Comparison of ENCODE assay signal across 12 mouse cellular contexts in the genomic region with DNA sequence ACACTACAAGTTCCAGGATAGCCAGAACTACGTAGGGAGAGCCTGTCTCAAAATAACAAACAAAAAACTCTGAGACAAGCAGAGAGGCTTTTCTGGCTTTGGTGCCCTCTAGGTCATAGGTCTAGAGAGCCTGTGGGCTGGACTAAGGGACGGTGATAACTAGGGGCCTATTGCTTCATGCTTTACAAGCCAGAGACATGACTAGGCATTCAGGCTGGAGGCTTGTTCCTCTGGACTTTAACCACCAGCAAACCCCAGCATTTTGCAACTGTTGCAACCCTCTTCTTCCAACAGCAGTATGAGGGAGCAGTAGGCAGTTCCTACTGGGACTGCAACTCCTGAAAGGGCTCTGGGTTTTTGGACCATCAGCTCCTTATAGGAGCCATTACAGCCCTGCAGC. TPM values are rescaled to one million over a fixed set of nuclear protein-coding genes. Genes with fewer than 3 reads are reported as not detected.
A peak's percentile ranks its signal among the peaks of the same experiment; 100 is the strongest.
DNase-seq lines count a peak whose midpoint lies in the region; ATAC-seq lines count a peak whose summit lies in the region.
"Had no signal": no experiment of that assay in that cellular context is flagged by ENCODE, and none has a peak within 500 bp of the region (broad histone marks: within the 10 kb centered on the region; RNA-seq: fewer than 3 reads in every experiment).

No protein-coding gene starts in this region.

- no peak overlapping the region for H3K9ac ChIP-seq in intestine, embryonic 15.5 days
- no peak overlapping the region for H3K9ac ChIP-seq in liver, embryonic 16.5 days (ENCODE audit: low read depth, low read length)
- no peak overlapping the region for H3K9ac ChIP-seq in neural tube, embryonic 15.5 days (replicated peaks)
- H3K9ac ChIP-seq: hindbrain, embryonic 15.5 days; limb, embryonic 15.5 days; neural tube, embryonic 13.5 days had no signal

- intact Hi-C loops in left cerebral cortex, postnatal 36 days (cut with DNase I) = loop anchor here (5.0 kb wide), 1 partner anchor 107 kb away; a partner anchor contains a TSS

- peak overlapping the region; percentile 66 for H3K27ac ChIP-seq in intestine, embryonic 15.5 days
- peak overlapping the region; percentile 82 for H3K27ac ChIP-seq in liver, embryonic 16.5 days (ENCODE audit: low read length)
- H3K27ac ChIP-seq in neural tube, embryonic 15.5 days (replicated peaks) = no peak overlapping the region
- H3K27ac ChIP-seq: hindbrain, embryonic 15.5 days; limb, embryonic 15.5 days; neural tube, embryonic 13.5 days had no signal

- H3K4me3 ChIP-seq in intestine, embryonic 15.5 days (replicated peaks) = no peak overlapping the region
- H3K4me3 ChIP-seq in liver, embryonic 16.5 days (ENCODE audit: low read depth, low read length) = peak overlapping the region; percentile 12; the same call in 1 of the 2 replicates
- H3K4me3 ChIP-seq in neural tube, embryonic 15.5 days (replicated peaks) = no peak overlapping the region
- H3K4me3 ChIP-seq: hindbrain, embryonic 15.5 days; limb, embryonic 15.5 days; neural tube, embryonic 13.5 days had no signal

- 46% methylated on average over 2 of the region's 2 CpGs for WGBS in intestine, embryonic 15.5 days
- WGBS in liver, embryonic 16.5 days (ENCODE audit: insufficient replicate concordance) = 3% methylated on average over 2 of the region's 2 CpGs
- 56% methylated on average over 2 of the region's 2 CpGs for WGBS in neural tube, embryonic 15.5 days

- no peak overlapping the region for H3K4me2 ChIP-seq in intestine, embryonic 15.5 days (replicated peaks)
- H3K4me2 ChIP-seq in liver, embryonic 16.5 days (ENCODE audit: low read depth, low read length) = peak overlapping the region; percentile 95
- H3K4me2 ChIP-seq in neural tube, embryonic 15.5 days = no peak overlapping the region
- H3K4me2 ChIP-seq: hindbrain, embryonic 15.5 days; limb, embryonic 15.5 days; neural tube, embryonic 13.5 days had no signal

- H3K4me1 ChIP-seq in intestine, embryonic 15.5 days (replicated peaks) = no peaks in the 10 kb centered on the region
- peaks cover 44% of the 10 kb centered on the region for H3K4me1 ChIP-seq in liver, embryonic 16.5 days (ENCODE audit: control insufficient read depth, low read depth, low read length)
- peaks cover 12% of the 10 kb centered on the region; the same call in 1 of the 2 replicates for H3K4me1 ChIP-seq in neural tube, embryonic 15.5 days

- peak; percentile 79 for ATAC-seq in intestine, embryonic 15.5 days
- ATAC-seq in liver, embryonic 16.5 days (ENCODE audit: low read depth) = peak; percentile 82
- ATAC-seq in neural tube, embryonic 15.5 days (ENCODE audit: low FRiP score) = no peak

- peak; percentile 38 for DNase-seq in testis, postnatal 14 days (ENCODE audit: low spot score)
- DNase-seq in testis, postnatal 10 days (ENCODE audit: low spot score) = no peak
- no peak for DNase-seq in embryo, embryonic 9.5 days (ENCODE audit: extremely low spot score)
- DNase-seq in left cerebral cortex, postnatal 36 days (ENCODE audit: low spot score in 2 of 2) = no peak
- DNase-seq: cerebellum, postnatal 25 days; thymus, adult 2 months had no signal

- no peaks in the 10 kb centered on the region for H3K9me3 ChIP-seq in intestine, embryonic 15.5 days
- no peaks in the 10 kb centered on the region for H3K9me3 ChIP-seq in liver, embryonic 16.5 days (replicated peaks; ENCODE audit: control insufficient read depth, low read length)
- H3K9me3 ChIP-seq in neural tube, embryonic 15.5 days (replicated peaks) = no peaks in the 10 kb centered on the region
- H3K9me3 ChIP-seq: hindbrain, embryonic 15.5 days; limb, embryonic 15.5 days; neural tube, embryonic 13.5 days had no signal

- no peaks in the 10 kb centered on the region for H3K36me3 ChIP-seq in intestine, embryonic 15.5 days
- H3K36me3 ChIP-seq in liver, embryonic 16.5 days (ENCODE audit: control insufficient read depth, insufficient read depth) = no peaks in the 10 kb centered on the region
- H3K36me3 ChIP-seq in neural tube, embryonic 15.5 days = no peaks in the 10 kb centered on the region
- H3K36me3 ChIP-seq: hindbrain, embryonic 15.5 days; limb, embryonic 15.5 days; neural tube, embryonic 13.5 days had no signal

- H3K27me3 ChIP-seq in intestine, embryonic 15.5 days (replicated peaks) = no peaks in the 10 kb centered on the region
- no peaks in the 10 kb centered on the region for H3K27me3 ChIP-seq in liver, embryonic 16.5 days (ENCODE audit: control insufficient read depth, insufficient read depth, low read depth, low read length)
- H3K27me3 ChIP-seq in neural tube, embryonic 15.5 days (replicated peaks) = peaks cover 24% of the 10 kb centered on the region

RNA-seq across cellular contexts. Expression of a gene that starts 1.5 kb away (rescaled TPM):
- polyA plus RNA-seq in intestine, embryonic 15.5 days (2015; fragmentation: Nextera tagmentation; extraction: Ambion mirVana) = 10.8 and 11.2 TPM in 2 replicates
- 10.6 and 11.2 TPM in 2 replicates for polyA plus RNA-seq in liver, embryonic 16.5 days (2015; fragmentation: Nextera tagmentation; extraction: Ambion mirVana)
- 2.8 and 5.5 TPM in 2 replicates for polyA plus RNA-seq in neural tube, embryonic 15.5 days (2015; fragmentation: Nextera tagmentation; extraction: Ambion mirVana)
- total RNA-seq in left cerebral cortex, postnatal 36 days (2021) = 1 to 10 TPM; 9.1 to 9.3 TPM
